Mouse (Mus musculus): Measurements from ENCODE around the gene Bbs9.

GRCm38 (mm10) chr9:22750779-22751545, 275.4 kb downstream of the Bbs9 start:
- TF ChIP-seq CTCF (conservative IDR thresholded peaks at IDR 0.05 in 1 of 2, IDR thresholded peaks at IDR 0.05 in 1 of 2; ENCODE audit: low read depth in 2 of 2, low read length in 2 of 2): no peak
- no peak for TF ChIP-seq POLR2A (IDR thresholded peaks at IDR 0.05; ENCODE audit: low read depth, low read length)
- TF ChIP-seq JUND (conservative IDR thresholded peaks at IDR 0.05; ENCODE audit: low read depth, low read length): no peak
- TF ChIP-seq ELF1 (IDR thresholded peaks at IDR 0.05; ENCODE audit: low read depth, low read length): no peak
- no peak for TF ChIP-seq MYC (IDR thresholded peaks at IDR 0.05; ENCODE audit: low read depth, low read length)
- TF ChIP-seq CHD2 (IDR thresholded peaks at IDR 0.05; ENCODE audit: low read length): no peak
- no peak for TF ChIP-seq EP300 (IDR thresholded peaks at IDR 0.05; ENCODE audit: low read length)
- TF ChIP-seq ZMIZ1 (IDR thresholded peaks at IDR 0.05; ENCODE audit: low read depth, low read length): no peak
- TF ChIP-seq MXI1 (IDR thresholded peaks at IDR 0.05; ENCODE audit: low read depth, low read length): no peak
- no peak for TF ChIP-seq TCF12 (IDR thresholded peaks at IDR 0.05; ENCODE audit: low read depth, low read length)
- no peak for TF ChIP-seq PAX5 (IDR thresholded peaks at IDR 0.05; ENCODE audit: low read length)
- TF ChIP-seq POLR2AphosphoS2 (IDR thresholded peaks at IDR 0.05; ENCODE audit: low read depth, low read length): no peak
- TF ChIP-seq MAX (IDR thresholded peaks at IDR 0.05; ENCODE audit: low read length): no peak
